Mouse (Mus musculus) small intestine, adult 2 months (tissue): ENCODE data around the gene Gng8.

Experiments
- CTCF ChIP-seq: fragments of 200-500 bp; IDR thresholded peaks from 2 replicates; pipeline ENCODE4 v1.5.1; 2012; ENCODE audit warnings: low read depth, mild to moderate bottlenecking, control low read depth, inconsistent platforms, low read length, moderate library complexity, mixed read lengths; ENCODE audit not compliant: insufficient replicate concordance, insufficient read length; ENCODE audit errors: extremely low read depth
- POLR2A ChIP-seq: fragments of 200-500 bp; IDR thresholded peaks from 2 replicates; pipeline ENCODE4 v1.6.1; 2012; ENCODE audit warnings: low read depth, mild to moderate bottlenecking, control low read depth, inconsistent platforms, low read length, moderate library complexity

GRCm38 (mm10) chr7:16944808-16945315 is 53.3 kb downstream of the Gng8 start:
- TF ChIP-seq CTCF (no peak), POLR2A (no peak)
